ENCODE assay signal across 23 mouse cellular contexts in genomic region chr13:46529037-46529436, GRCm38 (mm10). TPM values are rescaled to one million over a fixed set of nuclear protein-coding genes. Genes with fewer than 3 reads are reported as not detected.
DNase-seq lines count a peak whose midpoint lies in the region; ATAC-seq lines count a peak whose summit lies in the region.
"Had no signal": no experiment of that assay in that cellular context is flagged by ENCODE, and none has a peak within 500 bp of the region (broad histone marks: within the 10 kb centered on the region; RNA-seq: fewer than 3 reads in every experiment).

No protein-coding gene starts in this region.

- peaks cover 39% of the 10 kb centered on the region for H3K4me1 ChIP-seq in heart, embryonic 12.5 days (replicated peaks)
- H3K4me1 ChIP-seq in midbrain, embryonic 14.5 days (ENCODE audit: control insufficient read depth, insufficient read depth, low read length), result peaks cover 2% of the 10 kb centered on the region
- peaks cover 7% of the 10 kb centered on the region for H3K4me1 ChIP-seq in midbrain, embryonic 11.5 days (ENCODE audit: control insufficient read depth, insufficient read depth, low read length)
- peaks cover 4% of the 10 kb centered on the region; the same call in 1 of the 2 replicates for H3K4me1 ChIP-seq in midbrain, embryonic 16.5 days (ENCODE audit: control insufficient read depth, insufficient read depth, low read length)
- H3K4me1 ChIP-seq in midbrain, embryonic 10.5 days, result peaks cover 25% of the 10 kb centered on the region

- no peak overlapping the region for H3K4me2 ChIP-seq in heart, embryonic 12.5 days
- H3K4me2 ChIP-seq in midbrain, embryonic 14.5 days (ENCODE audit: low read length), result no peak overlapping the region
- no peak overlapping the region for H3K4me2 ChIP-seq in midbrain, embryonic 11.5 days
- no peak overlapping the region for H3K4me2 ChIP-seq in midbrain, embryonic 16.5 days (ENCODE audit: low read length)
- H3K4me2 ChIP-seq: embryonic facial prominence, embryonic 13.5 days; embryonic facial prominence, embryonic 15.5 days; forebrain, embryonic 12.5 days had no signal

- no peak for ATAC-seq in heart, embryonic 12.5 days (ENCODE audit: insufficient number of reproducible peaks, low FRiP score)
- ATAC-seq in midbrain, embryonic 14.5 days (ENCODE audit: low FRiP score, low TSS enrichment), result no peak
- ATAC-seq in midbrain, embryonic 11.5 days (ENCODE audit: low FRiP score), result no peak
- peak; percentile 67 for ATAC-seq in midbrain, embryonic 16.5 days
- ATAC-seq: forebrain, embryonic 14.5 days; forebrain, embryonic 16.5 days had no signal

- DNase-seq in heart, postnatal 4 days, result no peak
- peak; percentile 51 for DNase-seq in midbrain, embryonic 14.5 days
- DNase-seq in midbrain, embryonic 11.5 days (ENCODE audit: low spot score, missing footprints), result no peak
- DNase-seq in midbrain, embryonic 10.5 days (ENCODE audit: low spot score), result no peak
- no peak for DNase-seq in c-Kit-positive CD71-positive TER-119-positive erythroid progenitor cells, embryonic 14.5 days (ENCODE audit: low spot score)
- DNase-seq: adrenal gland, adult 2 months; adrenal gland, postnatal 10 days; adrenal gland, postnatal 25 days; cerebellum, adult 11 months; cerebellum, adult 18-20 months; cerebellum, adult 8-10 months; cerebellum, adult 9-11 months; cerebellum, postnatal 36 days; embryo, embryonic 11 days had no signal

- 64% methylated on average over 10 of the region's 10 CpGs for WGBS in heart, embryonic 12.5 days
- WGBS in midbrain, embryonic 14.5 days, result 72% methylated on average over 10 of the region's 10 CpGs
- WGBS in midbrain, embryonic 11.5 days, result 81% methylated on average over 10 of the region's 10 CpGs
- 67% methylated on average over 10 of the region's 10 CpGs for WGBS in midbrain, embryonic 16.5 days
- 83% methylated on average over 10 of the region's 10 CpGs for WGBS in midbrain, embryonic 10.5 days

- H3K9ac ChIP-seq in heart, embryonic 12.5 days, result peak overlapping the region; percentile 24; the same call in 1 of the 2 replicates
- no peak overlapping the region for H3K9ac ChIP-seq in midbrain, embryonic 14.5 days (replicated peaks; ENCODE audit: low read length)
- H3K9ac ChIP-seq in midbrain, embryonic 11.5 days (ENCODE audit: low read length), result no peak overlapping the region
- H3K9ac ChIP-seq in midbrain, embryonic 16.5 days (ENCODE audit: low read depth, low read length), result no peak overlapping the region
- H3K9ac ChIP-seq: embryonic facial prominence, embryonic 13.5 days; embryonic facial prominence, embryonic 15.5 days; forebrain, embryonic 12.5 days had no signal

- H3K36me3 ChIP-seq in heart, embryonic 12.5 days, result peaks cover 38% of the 10 kb centered on the region
- no peaks in the 10 kb centered on the region for H3K36me3 ChIP-seq in midbrain, embryonic 14.5 days (ENCODE audit: control insufficient read depth, insufficient read depth, low read length)
- H3K36me3 ChIP-seq in midbrain, embryonic 11.5 days (ENCODE audit: control insufficient read depth, insufficient read depth, low read length), result no peaks in the 10 kb centered on the region
- H3K36me3 ChIP-seq in midbrain, embryonic 16.5 days (ENCODE audit: control insufficient read depth, insufficient read depth, low read length), result no peaks in the 10 kb centered on the region
- 0 out of 2 replicates have a peak, but pooled peaks cover 2% of the 10 kb centered on the region for H3K36me3 ChIP-seq in midbrain, embryonic 10.5 days
- H3K36me3 ChIP-seq: embryonic facial prominence, embryonic 13.5 days; embryonic facial prominence, embryonic 15.5 days; forebrain, embryonic 10.5 days; forebrain, embryonic 12.5 days had no signal

- H3K27me3 ChIP-seq in heart, embryonic 12.5 days (replicated peaks), result no peaks in the 10 kb centered on the region
- 0 out of 2 replicates have a peak, but pooled peaks cover 4% of the 10 kb centered on the region for H3K27me3 ChIP-seq in midbrain, embryonic 14.5 days (ENCODE audit: control insufficient read depth, insufficient read depth, low read length)
- 0 out of 2 replicates have a peak, but pooled peaks cover 3% of the 10 kb centered on the region for H3K27me3 ChIP-seq in midbrain, embryonic 11.5 days (ENCODE audit: control insufficient read depth, insufficient read depth, low read length)
- no peaks in the 10 kb centered on the region for H3K27me3 ChIP-seq in midbrain, embryonic 16.5 days (ENCODE audit: control insufficient read depth, insufficient read depth, low read depth, low read length)
- H3K27me3 ChIP-seq in midbrain, embryonic 10.5 days (ENCODE audit: low read depth, poor library complexity, severe bottlenecking), result peaks cover 43% of the 10 kb centered on the region

- H3K27ac ChIP-seq in heart, embryonic 12.5 days (ENCODE audit: poor library complexity, severe bottlenecking), result no peak overlapping the region
- no peak overlapping the region for H3K27ac ChIP-seq in midbrain, embryonic 14.5 days (replicated peaks; ENCODE audit: low read depth, low read length)
- H3K27ac ChIP-seq in midbrain, embryonic 11.5 days (ENCODE audit: low read depth, low read length), result no peak overlapping the region
- no peak overlapping the region for H3K27ac ChIP-seq in midbrain, embryonic 16.5 days (ENCODE audit: low read length)
- H3K27ac ChIP-seq in midbrain, embryonic 10.5 days (replicated peaks), result no peak overlapping the region
- H3K27ac ChIP-seq: embryonic facial prominence, embryonic 13.5 days; embryonic facial prominence, embryonic 15.5 days; forebrain, embryonic 10.5 days; forebrain, embryonic 12.5 days had no signal

- H3K9me3 ChIP-seq in heart, embryonic 12.5 days (replicated peaks), result no peaks in the 10 kb centered on the region
- no peaks in the 10 kb centered on the region for H3K9me3 ChIP-seq in midbrain, embryonic 14.5 days (ENCODE audit: control insufficient read depth, low read length)
- no peaks in the 10 kb centered on the region for H3K9me3 ChIP-seq in midbrain, embryonic 11.5 days (ENCODE audit: control insufficient read depth, low read length)
- no peaks in the 10 kb centered on the region for H3K9me3 ChIP-seq in midbrain, embryonic 16.5 days (replicated peaks; ENCODE audit: control insufficient read depth, low read length, poor library complexity, severe bottlenecking)
- no peaks in the 10 kb centered on the region for H3K9me3 ChIP-seq in midbrain, embryonic 10.5 days (replicated peaks)
- H3K9me3 ChIP-seq: embryonic facial prominence, embryonic 13.5 days; embryonic facial prominence, embryonic 15.5 days; forebrain, embryonic 10.5 days; forebrain, embryonic 12.5 days had no signal

- no peak overlapping the region for H3K4me3 ChIP-seq in heart, embryonic 12.5 days
- no peak overlapping the region for H3K4me3 ChIP-seq in midbrain, embryonic 14.5 days (replicated peaks; ENCODE audit: low read depth, low read length)
- H3K4me3 ChIP-seq in midbrain, embryonic 11.5 days (ENCODE audit: low read depth, low read length), result no peak overlapping the region
- H3K4me3 ChIP-seq in midbrain, embryonic 16.5 days (ENCODE audit: low read depth, low read length), result no peak overlapping the region
- no peak overlapping the region for H3K4me3 ChIP-seq in midbrain, embryonic 10.5 days
- H3K4me3 ChIP-seq: embryonic facial prominence, embryonic 13.5 days; embryonic facial prominence, embryonic 15.5 days; erythroblast, embryonic 14.5 days; forebrain, embryonic 10.5 days; forebrain, embryonic 12.5 days had no signal

RNA-seq across cellular contexts. Expression of gene Cap2, which starts 27.4 kb away (rescaled TPM):
- polyA plus RNA-seq in heart, embryonic 12.5 days (2016; fragmentation: Nextera tagmentation; extraction: Ambion mirVana), result 175 and 177 TPM in 2 replicates
- total RNA-seq in heart, postnatal 4 days (2021), result 100 to 1,000 TPM; 182 to 185 TPM
- polyA plus RNA-seq in midbrain, embryonic 14.5 days (2014; fragmentation: Nextera tagmentation; extraction: Ambion mirVana), result 6.6 and 8.4 TPM in 2 replicates
- polyA plus RNA-seq in midbrain, embryonic 11.5 days (2014; fragmentation: Nextera tagmentation; extraction: Ambion mirVana), result 9.9 and 11.4 TPM in 2 replicates
- 15.9 and 16.2 TPM in 2 replicates for polyA plus RNA-seq in midbrain, embryonic 16.5 days (2015; fragmentation: Nextera tagmentation; extraction: Ambion mirVana)
- 9.2 and 11.2 TPM in 2 replicates for polyA plus RNA-seq in midbrain, embryonic 10.5 days (2016; fragmentation: Nextera tagmentation; extraction: Ambion mirVana)
- polyA plus RNA-seq: erythroblast, embryonic 14.5 days had no signal

Comparison
In these comparisons a context has a peak if more than half of its experiments do, and no peak if none do; other contexts are left out.
1. RNA of gene Cap2, which starts 27.4 kb away (polyA plus RNA-seq): 175 to 177 TPM in heart, embryonic 12.5 days; 15.9 to 16.2 TPM in midbrain, embryonic 16.5 days, 9.9 to 11.4 TPM in midbrain, embryonic 11.5 days, 9.2 to 11.2 TPM in midbrain, embryonic 10.5 days and 6.6 to 8.4 TPM in midbrain, embryonic 14.5 days; every median in the first group is over 10 times any median in the second.